Mouse (Mus musculus) gastrocnemius, postnatal 36 days (tissue): Measurements from ENCODE around the gene Fli1. TPM values are rescaled to one million over a fixed set of nuclear protein-coding genes. Genes with fewer than 3 reads are reported as not detected.
A peak's percentile ranks its signal among the peaks of the same experiment; 100 is the strongest.

ENCODE experiments used
- DNase-seq, 2 experiments: peaks; one replicate each; pipeline ENCODE4 v3.0.0; 2022
- intact Hi-C: fragments of 180-260 bp; cut with DNase I; formaldehyde crosslinking; loops from one replicate; pipeline ENCODE4 v1.15.1; 2025
- total RNA-seq, 2 experiments: library from RNA; stranded (reverse); gene quantifications; 2 replicates each; pipeline ENCODE4 v1.2.3; 2021

The Fli1 gene
- total RNA-seq, 2 experiments from 2014 or later: 6.8 to 9.1 TPM

GRCm38 (mm10) chr9:32530188-32530587, 12.5 kb downstream of the Fli1 start:
- no peak for DNase-seq
- intact Hi-C loops: no loop called here

- intact Hi-C loops: no loop called here
- no peak for DNase-seq
Observed at GRCm38 (mm10) chr9:32529594-32529993, 13.1 kb downstream of the Fli1 start.

- DNase-seq: no peak
- intact Hi-C loops: no loop called here
Observed at GRCm38 (mm10) chr9:32527329-32527728, 15.3 kb downstream of the Fli1 start.

GRCm38 (mm10) chr9:32525787-32526186, 16.9 kb downstream of the Fli1 start:
- no peak for DNase-seq
- intact Hi-C loops: no loop called here

- DNase-seq: no peak
- intact Hi-C loops: no loop called here
Observed at GRCm38 (mm10) chr9:32522536-32523245, 20.0 kb downstream of the Fli1 start.

GRCm38 (mm10) chr9:32521331-32521730, 21.3 kb downstream of the Fli1 start:
- intact Hi-C loops: no loop called here

GRCm38 (mm10) chr9:32520821-32521220, 21.8 kb downstream of the Fli1 start:
- DNase-seq: no peak
- intact Hi-C loops: no loop called here

More at GRCm38 (mm10) chr9:32521331-32521730, 21.3 kb downstream of the Fli1 start:
- no peak for DNase-seq

GRCm38 (mm10) chr9:32519101-32520051, 23.3 kb downstream of the Fli1 start:
- no peak for DNase-seq
- intact Hi-C loops: no loop called here

GRCm38 (mm10) chr9:32518351-32519075, 24.1 kb downstream of the Fli1 start:
- intact Hi-C loops: no loop called here
- no peak for DNase-seq

- intact Hi-C loops: no loop called here
- DNase-seq: no peak
Observed at GRCm38 (mm10) chr9:32516691-32517090, 26.0 kb downstream of the Fli1 start.

- DNase-seq: peak in 1 of 2 experiments; percentile 31
- intact Hi-C loops: no loop called here
Observed at GRCm38 (mm10) chr9:32515894-32516686, 26.6 kb downstream of the Fli1 start.

- intact Hi-C loops: no loop called here
Observed at GRCm38 (mm10) chr9:32514406-32515058, 28.1 kb downstream of the Fli1 start.

GRCm38 (mm10) chr9:32513471-32513870, 29.2 kb downstream of the Fli1 start:
- no peak for DNase-seq
- intact Hi-C loops: no loop called here

More at GRCm38 (mm10) chr9:32514406-32515058, 28.1 kb downstream of the Fli1 start:
- DNase-seq: no peak

GRCm38 (mm10) chr9:32510454-32511263, 32.0 kb downstream of the Fli1 start:
- intact Hi-C loops: no loop called here
- DNase-seq: no peak

GRCm38 (mm10) chr9:32509706-32510156, 32.9 kb downstream of the Fli1 start:
- intact Hi-C loops: no loop called here
- no peak for DNase-seq

- intact Hi-C loops: no loop called here
- DNase-seq: no peak
Observed at GRCm38 (mm10) chr9:32508648-32509047, 34.0 kb downstream of the Fli1 start.

- intact Hi-C loops: no loop called here
- DNase-seq: no peak
Observed at GRCm38 (mm10) chr9:32508118-32508517, 34.5 kb downstream of the Fli1 start.
